Mouse (Mus musculus): ENCODE results near the gene Gm17455. TPM values are rescaled to one million over a fixed set of nuclear protein-coding genes. Genes with fewer than 3 reads are reported as not detected.

Gm17455 gene
- polyA plus RNA-seq, 1 experiment = 20.5 TPM

DNA sequence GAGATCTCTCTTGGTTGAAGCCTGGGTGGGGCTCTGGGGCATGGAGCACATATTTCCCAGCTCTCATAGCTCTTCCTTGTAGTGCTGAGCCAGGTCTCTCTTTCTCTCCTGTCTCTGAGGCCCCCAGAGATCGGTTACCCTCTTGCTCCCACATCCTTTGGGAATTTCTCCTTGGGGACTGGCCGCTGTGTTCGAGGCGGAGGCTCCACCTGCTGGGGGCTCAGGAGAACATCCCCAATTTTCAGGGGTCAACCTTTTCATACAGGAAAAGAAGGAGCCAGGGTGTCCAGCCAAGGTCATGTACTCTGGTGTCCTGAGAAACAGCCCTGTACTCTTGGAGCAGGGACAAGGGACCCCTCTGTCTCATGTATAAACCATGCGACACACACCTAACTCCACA is 12.3 kb downstream of the Gm17455 start:
- TF ChIP-seq TCF3 (IDR thresholded peaks at IDR 0.05; ENCODE audit: insufficient read length, low read depth) (no peak), POLR2AphosphoS2 (IDR thresholded peaks at IDR 0.05; ENCODE audit: insufficient read length, low read depth) (no peak), MYOD1 (IDR thresholded peaks at IDR 0.05; ENCODE audit: control insufficient read depth in 1 of 3, insufficient read length in 2 of 3, low read depth in 2 of 3) (no peak), E2F4 (IDR thresholded peaks at IDR 0.05; ENCODE audit: insufficient read depth) (no peak), MYOG (IDR thresholded peaks at IDR 0.05; ENCODE audit: control insufficient read depth in 1 of 3, insufficient read depth in 1 of 3, insufficient read length in 2 of 3, low read depth in 2 of 3) (no peak)
- no peak overlapping the region for H3ac ChIP-seq (ENCODE audit: control insufficient read depth, insufficient read length)
- no peaks in the 10 kb centered on the region for H3K79me2 ChIP-seq (ENCODE audit: control insufficient read depth, insufficient read depth)
- H3K4me2 ChIP-seq (ENCODE audit: low read depth) = no peak overlapping the region
- no peak overlapping the region for H3K4me3 ChIP-seq
- peaks cover 50% of the 10 kb centered on the region for H3K27me3 ChIP-seq (ENCODE audit: control insufficient read depth, insufficient read depth, insufficient read length)
- no peaks in the 10 kb centered on the region for H3K36me3 ChIP-seq (ENCODE audit: control insufficient read depth, insufficient read depth)

DNA sequence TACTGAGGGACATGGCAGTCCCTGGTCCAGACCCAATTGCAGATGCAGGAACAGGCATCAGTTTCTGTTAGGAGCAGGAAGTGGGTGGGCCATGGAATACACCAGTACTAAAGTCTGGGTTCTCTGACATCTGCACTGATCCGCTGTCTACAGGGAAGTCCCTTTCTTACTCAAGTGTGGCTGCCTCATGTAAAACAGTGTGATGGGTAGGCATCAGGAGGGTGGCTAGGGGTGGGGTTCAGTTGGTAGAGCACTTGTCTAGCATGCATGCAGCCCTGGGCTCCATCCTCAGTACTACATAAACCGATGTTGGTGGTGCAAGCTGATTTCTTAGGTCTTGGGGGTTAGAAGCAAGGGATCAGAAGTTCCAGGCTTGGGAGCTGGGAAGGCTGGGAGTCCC is 14.2 kb downstream of the Gm17455 start:
- Histone ChIP-seq H3K4me3 (no peak overlapping the region), H3K36me3 (ENCODE audit: control insufficient read depth, insufficient read depth) (no peaks in the 10 kb centered on the region), H3K4me2 (ENCODE audit: low read depth) (no peak overlapping the region), H3K79me2 (ENCODE audit: control insufficient read depth, insufficient read depth) (no peaks in the 10 kb centered on the region), H3K27me3 (ENCODE audit: control insufficient read depth, insufficient read depth, insufficient read length) (peaks cover 50% of the 10 kb centered on the region), H3ac (ENCODE audit: control insufficient read depth, insufficient read length) (no peak overlapping the region)
- no peak for TF ChIP-seq USF1 (IDR thresholded peaks at IDR 0.05; ENCODE audit: low read depth)
- no peak for TF ChIP-seq TCF12 (IDR thresholded peaks at IDR 0.05; ENCODE audit: insufficient read depth, poor library complexity, severe bottlenecking)
- TF ChIP-seq E2F4 (IDR thresholded peaks at IDR 0.05; ENCODE audit: insufficient read depth) = no peak
- no peak for TF ChIP-seq TCF3 (IDR thresholded peaks at IDR 0.05; ENCODE audit: insufficient read length, low read depth)
- no peak for TF ChIP-seq CEBPB (IDR thresholded peaks at IDR 0.05; ENCODE audit: insufficient read depth, poor library complexity, severe bottlenecking)
- TF ChIP-seq MYOD1 (IDR thresholded peaks at IDR 0.05; ENCODE audit: control insufficient read depth in 1 of 3, insufficient read length in 2 of 3, low read depth in 2 of 3) = no peak
- TF ChIP-seq MYOG (IDR thresholded peaks at IDR 0.05; ENCODE audit: control insufficient read depth in 1 of 3, insufficient read depth in 1 of 3, insufficient read length in 2 of 3, low read depth in 2 of 3) = no peak
- TF ChIP-seq SRF (IDR thresholded peaks at IDR 0.05; ENCODE audit: control insufficient read depth, insufficient read length, low read depth) = no peak
- TF ChIP-seq POLR2A (IDR thresholded peaks at IDR 0.05; ENCODE audit: insufficient read length, low read depth) = no peak
- no peak for TF ChIP-seq POLR2AphosphoS2 (IDR thresholded peaks at IDR 0.05; ENCODE audit: insufficient read length, low read depth)
- TF ChIP-seq MAX (IDR thresholded peaks at IDR 0.05; ENCODE audit: low read depth) = no peak
- TF ChIP-seq REST (IDR thresholded peaks at IDR 0.05; ENCODE audit: insufficient read depth, insufficient read length) = no peak

DNA sequence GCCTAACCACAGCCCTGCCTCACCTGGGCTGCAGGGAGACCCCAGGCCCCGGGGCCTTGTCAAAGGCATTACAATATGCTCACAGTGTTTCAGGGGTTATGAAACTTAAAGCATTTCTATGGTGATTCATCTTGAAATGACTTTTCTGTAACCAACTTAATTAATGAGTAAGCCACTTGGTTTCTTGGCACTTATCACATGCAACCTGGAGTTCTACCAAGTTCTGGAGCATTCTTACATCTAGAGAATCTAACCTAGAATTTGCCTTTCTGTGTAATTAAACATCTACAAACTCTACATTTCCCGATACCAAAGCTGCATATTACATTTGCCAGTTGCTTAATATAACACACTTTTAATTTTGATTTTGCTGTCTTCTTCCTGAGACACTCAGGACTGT is 17.5 kb downstream of the Gm17455 start:
- TF ChIP-seq E2F4 (IDR thresholded peaks at IDR 0.05; ENCODE audit: insufficient read depth) (no peak), POLR2A (IDR thresholded peaks at IDR 0.05; ENCODE audit: insufficient read length, low read depth) (no peak)

DNA sequence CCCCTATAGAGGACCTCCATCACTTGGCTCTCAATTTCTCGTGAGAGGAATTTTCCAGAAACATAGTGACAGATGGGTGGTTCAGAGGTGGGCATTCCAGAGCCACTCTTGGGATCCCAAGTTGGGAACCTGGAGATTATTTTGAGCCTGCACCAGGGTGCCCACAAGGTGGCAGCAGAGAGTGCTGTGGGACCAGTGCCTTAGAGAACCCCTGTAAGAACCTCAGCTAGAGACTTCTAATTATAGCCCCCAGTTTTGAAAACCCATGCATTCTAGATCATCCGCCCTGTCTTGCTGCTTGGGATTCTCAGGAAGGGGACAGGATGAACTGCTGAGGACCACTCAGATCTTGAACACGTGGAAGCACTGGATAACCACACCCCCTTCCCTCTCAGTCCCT is 18.6 kb downstream of the Gm17455 start:
- Histone ChIP-seq H3K4me2 (ENCODE audit: low read depth) (no peak overlapping the region), H3K79me2 (ENCODE audit: control insufficient read depth, insufficient read depth) (no peaks in the 10 kb centered on the region), H3ac (ENCODE audit: control insufficient read depth, insufficient read length) (no peak overlapping the region), H3K36me3 (ENCODE audit: control insufficient read depth, insufficient read depth) (no peaks in the 10 kb centered on the region), H3K4me3 (no peak overlapping the region), H3K27me3 (ENCODE audit: control insufficient read depth, insufficient read depth, insufficient read length) (peaks cover 37% of the 10 kb centered on the region)
- TF ChIP-seq MYOD1 (IDR thresholded peaks at IDR 0.05; ENCODE audit: control insufficient read depth in 1 of 3, insufficient read length in 2 of 3, low read depth in 2 of 3) (no peak), MAX (IDR thresholded peaks at IDR 0.05; ENCODE audit: low read depth) (no peak), E2F4 (IDR thresholded peaks at IDR 0.05; ENCODE audit: insufficient read depth) (no peak), CEBPB (IDR thresholded peaks at IDR 0.05; ENCODE audit: insufficient read depth, poor library complexity, severe bottlenecking) (no peak), USF1 (IDR thresholded peaks at IDR 0.05; ENCODE audit: low read depth) (no peak), MYOG (IDR thresholded peaks at IDR 0.05; ENCODE audit: control insufficient read depth in 1 of 3, insufficient read depth in 1 of 3, insufficient read length in 2 of 3, low read depth in 2 of 3) (no peak), TCF3 (IDR thresholded peaks at IDR 0.05; ENCODE audit: insufficient read length, low read depth) (no peak), REST (IDR thresholded peaks at IDR 0.05; ENCODE audit: insufficient read depth, insufficient read length) (no peak), SRF (IDR thresholded peaks at IDR 0.05; ENCODE audit: control insufficient read depth, insufficient read length, low read depth) (no peak), POLR2AphosphoS2 (IDR thresholded peaks at IDR 0.05; ENCODE audit: insufficient read length, low read depth) (no peak), TCF12 (IDR thresholded peaks at IDR 0.05; ENCODE audit: insufficient read depth, poor library complexity, severe bottlenecking) (no peak), POLR2A (IDR thresholded peaks at IDR 0.05; ENCODE audit: insufficient read length, low read depth) (no peak)

More for the DNA sequence above, 17.5 kb downstream of the Gm17455 start:
- Histone ChIP-seq H3K27me3 (ENCODE audit: control insufficient read depth, insufficient read depth, insufficient read length) (peaks cover 42% of the 10 kb centered on the region), H3K4me2 (ENCODE audit: low read depth) (no peak overlapping the region), H3K79me2 (ENCODE audit: control insufficient read depth, insufficient read depth) (no peaks in the 10 kb centered on the region), H3ac (ENCODE audit: control insufficient read depth, insufficient read length) (no peak overlapping the region), H3K36me3 (ENCODE audit: control insufficient read depth, insufficient read depth) (no peaks in the 10 kb centered on the region), H3K4me3 (no peak overlapping the region)

DNA sequence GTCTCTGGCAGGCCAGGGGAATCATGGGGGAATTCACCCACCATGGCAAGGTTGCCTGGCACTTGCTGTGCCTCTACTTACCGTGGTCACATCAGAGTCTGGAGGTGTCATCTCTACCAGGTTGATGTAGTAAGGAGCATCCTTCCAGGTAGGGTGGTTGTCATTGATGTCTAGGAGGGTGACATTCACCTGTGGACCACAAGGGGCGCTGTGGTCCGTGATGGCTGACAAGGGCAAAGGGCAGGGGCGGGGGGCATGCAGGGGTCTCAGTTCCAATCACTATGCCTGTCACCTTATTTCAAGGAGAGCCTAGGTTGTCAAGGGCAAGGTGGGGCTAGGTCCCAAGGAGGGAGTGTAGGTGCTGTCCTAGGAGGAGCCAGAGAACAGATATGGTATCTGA is 20.1 kb downstream of the Gm17455 start:
- TF ChIP-seq USF1 (IDR thresholded peaks at IDR 0.05; ENCODE audit: low read depth) (no peak), POLR2AphosphoS2 (IDR thresholded peaks at IDR 0.05; ENCODE audit: insufficient read length, low read depth) (no peak), MYOD1 (IDR thresholded peaks at IDR 0.05; ENCODE audit: control insufficient read depth in 1 of 3, insufficient read length in 2 of 3, low read depth in 2 of 3) (no peak), MAX (IDR thresholded peaks at IDR 0.05; ENCODE audit: low read depth) (no peak), MYOG (IDR thresholded peaks at IDR 0.05; ENCODE audit: control insufficient read depth in 1 of 3, insufficient read depth in 1 of 3, insufficient read length in 2 of 3, low read depth in 2 of 3) (no peak), REST (IDR thresholded peaks at IDR 0.05; ENCODE audit: insufficient read depth, insufficient read length) (no peak), SRF (IDR thresholded peaks at IDR 0.05; ENCODE audit: control insufficient read depth, insufficient read length, low read depth) (no peak), CEBPB (IDR thresholded peaks at IDR 0.05; ENCODE audit: insufficient read depth, poor library complexity, severe bottlenecking) (no peak), POLR2A (IDR thresholded peaks at IDR 0.05; ENCODE audit: insufficient read length, low read depth) (no peak), TCF12 (IDR thresholded peaks at IDR 0.05; ENCODE audit: insufficient read depth, poor library complexity, severe bottlenecking) (no peak), TCF3 (IDR thresholded peaks at IDR 0.05; ENCODE audit: insufficient read length, low read depth) (no peak), E2F4 (IDR thresholded peaks at IDR 0.05; ENCODE audit: insufficient read depth) (no peak)

More for the DNA sequence above, 20.1 kb downstream of the Gm17455 start:
- peaks cover 22% of the 10 kb centered on the region for H3K27me3 ChIP-seq (ENCODE audit: control insufficient read depth, insufficient read depth, insufficient read length)
- H3K4me2 ChIP-seq (ENCODE audit: low read depth) = no peak overlapping the region
- H3K36me3 ChIP-seq (ENCODE audit: control insufficient read depth, insufficient read depth) = no peaks in the 10 kb centered on the region
- no peak overlapping the region for H3ac ChIP-seq (ENCODE audit: control insufficient read depth, insufficient read length)
- no peak overlapping the region for H3K4me3 ChIP-seq
- no peaks in the 10 kb centered on the region for H3K79me2 ChIP-seq (ENCODE audit: control insufficient read depth, insufficient read depth)
